Mouse (Mus musculus) lung, adult 2 months (tissue): ENCODE data around the gene Hao2.

Experiments used
- CTCF ChIP-seq: fragments of 200-500 bp; IDR thresholded peaks from 2 replicates; pipeline ENCODE4 v1.5.1; 2011; ENCODE audit warnings: mild to moderate bottlenecking, low read length, control low read depth; ENCODE audit not compliant: insufficient read depth
- POLR2A ChIP-seq: fragments of 200-500 bp; IDR thresholded peaks from 2 replicates; pipeline ENCODE4 v1.6.1; 2011; ENCODE audit warnings: low read depth, mild to moderate bottlenecking, control low read depth, low read length, borderline replicate concordance; ENCODE audit errors: extremely low read depth

DNA sequence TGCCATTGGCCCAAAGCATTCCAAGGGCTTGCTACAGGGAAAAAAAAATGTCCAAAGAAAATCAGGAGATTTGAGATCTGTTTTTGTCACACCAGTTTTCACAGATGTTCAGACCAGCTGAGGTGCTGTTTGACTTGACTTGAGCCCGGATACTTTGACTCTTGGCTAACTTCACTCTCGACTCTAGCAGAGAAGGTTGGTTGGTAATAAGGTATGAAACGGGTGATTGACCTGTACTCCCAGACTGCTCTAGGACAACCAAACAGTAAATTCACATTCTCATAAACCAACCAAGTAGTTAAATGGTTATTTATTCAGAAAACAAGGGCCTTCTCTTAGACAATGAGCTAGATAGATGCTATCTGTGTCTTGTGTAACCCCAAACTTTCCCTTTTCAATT, 43.4 kb upstream of the Hao2 start:
- TF ChIP-seq CTCF, result no peak
- TF ChIP-seq POLR2A, result no peak
